Mouse (Mus musculus): ENCODE results near the gene Borcs5.

- TF ChIP-seq TAL1 (IDR thresholded peaks at IDR 0.05; ENCODE audit: low read length) (no peak), GATA1 (IDR thresholded peaks at IDR 0.05; ENCODE audit: low read length) (no peak)
Measured at GRCm38 (mm10) chr6:134614723-134615648, 24.3 kb upstream of the Borcs5 start.

Data from erythroblast, embryonic 14.5 days (primary cell).